Mouse (Mus musculus): ENCODE measurements around the gene Tkfc. TPM values are rescaled to one million over a fixed set of nuclear protein-coding genes. Genes with fewer than 3 reads are reported as not detected.
A peak's percentile ranks its signal among the peaks of the same experiment; 100 is the strongest.

The Tkfc gene
- total RNA-seq (2022) = 10 to 100 TPM in 2 of 4 experiments, 1 to 10 TPM in 2; 9.4 to 11.3 (median 10.2) TPM

- peak; percentile 99 for DNase-seq (ENCODE audit: low spot score)
Observed at GRCm38 (mm10) chr19:10605293-10605900, at the start of gene Tkfc, which contains the start of gene Ddb1. TSS of gene Tkfc (minus strand) at chr19:10605654. TSS of gene Ddb1 (plus strand) at chr19:10605327.

GRCm38 (mm10) chr19:10648156-10648555 lies 42.7 kb upstream of the Tkfc start:
- DNase-seq (ENCODE audit: low spot score) = no peak

GRCm38 (mm10) chr19:10645616-10646015 lies 40.2 kb upstream of the Tkfc start:
- DNase-seq (ENCODE audit: low spot score) = peak; percentile 16

GRCm38 (mm10) chr19:10640589-10641378 lies 35.3 kb upstream of the Tkfc start:
- no peak for DNase-seq (ENCODE audit: low spot score)

- DNase-seq (ENCODE audit: low spot score) = no peak
Observed at GRCm38 (mm10) chr19:10640080-10640479, 34.6 kb upstream of the Tkfc start.

GRCm38 (mm10) chr19:10637840-10638239 lies 32.4 kb upstream of the Tkfc start:
- DNase-seq (ENCODE audit: low spot score) = no peak

- DNase-seq (ENCODE audit: low spot score) = peak; percentile 10
Observed at GRCm38 (mm10) chr19:10634872-10635318, 29.4 kb upstream of the Tkfc start.

GRCm38 (mm10) chr19:10634106-10634871 lies 28.8 kb upstream of the Tkfc start, which contains the start of gene Vwce:
TSS of gene Vwce (plus strand) at chr19:10634213.
- DNase-seq (ENCODE audit: low spot score) = peak; percentile 7

GRCm38 (mm10) chr19:10608573-10609240 lies 3.3 kb upstream of the Tkfc start:
- DNase-seq (ENCODE audit: low spot score) = no peak

GRCm38 (mm10) chr19:10605901-10606622 lies 608 bp upstream of the Tkfc start:
- no peak for DNase-seq (ENCODE audit: low spot score)

GRCm38 (mm10) chr19:10604534-10604933 lies 920 bp downstream of the Tkfc start:
- DNase-seq (ENCODE audit: low spot score) = no peak

GRCm38 (mm10) chr19:10603660-10604523 lies 1.6 kb downstream of the Tkfc start:
- DNase-seq (ENCODE audit: low spot score) = no peak

- DNase-seq (ENCODE audit: low spot score) = peak; percentile 89
Observed at GRCm38 (mm10) chr19:10602787-10603186, 2.7 kb downstream of the Tkfc start.

- no peak for DNase-seq (ENCODE audit: low spot score)
Observed at GRCm38 (mm10) chr19:10602247-10602769, 3.1 kb downstream of the Tkfc start.

GRCm38 (mm10) chr19:10599648-10600047 lies 5.8 kb downstream of the Tkfc start:
- DNase-seq (ENCODE audit: low spot score) = no peak

GRCm38 (mm10) chr19:10598188-10598587 lies 7.3 kb downstream of the Tkfc start:
- no peak for DNase-seq (ENCODE audit: low spot score)

- DNase-seq (ENCODE audit: low spot score) = no peak
Observed at GRCm38 (mm10) chr19:10591659-10592377, 13.6 kb downstream of the Tkfc start.

GRCm38 (mm10) chr19:10590301-10590700 lies 15.2 kb downstream of the Tkfc start:
- DNase-seq (ENCODE audit: low spot score) = no peak

Data from heart, adult 8-10 months (tissue).